Mouse (Mus musculus) bone marrow macrophage, adult 2 months (primary cell): ENCODE measurements at regions not wholly inside any gene's neighbourhood (a gene's known extent, or its start where the extent isn't known, plus 50 kb on each side); places are given as distances from the start of the nearest gene placed in this dataset.
"Not testable (repeated sequence)": the region's sequence is repeated elsewhere in the genome, so short reads cannot be mapped to it uniquely, and the experiment has no call there.

Experiments used
- H3K27ac ChIP-seq: 2 replicates; pipeline ENCODE4 v1.5.1; 2012; ENCODE audit warnings: low read depth, low read length; ENCODE audit not compliant: insufficient read depth
- H3K4me1 ChIP-seq: 2 replicates; pipeline ENCODE4 v1.6.1; 2012; ENCODE audit warnings: low read length; ENCODE audit not compliant: control insufficient read depth, insufficient read depth
- H3K4me3 ChIP-seq: 2 replicates; pipeline ENCODE4 v1.5.1; 2012; ENCODE audit warnings: mild to moderate bottlenecking, low read length, moderate library complexity; ENCODE audit not compliant: insufficient read depth
- CTCF ChIP-seq: IDR thresholded peaks from 2 replicates; pipeline ENCODE4 v1.5.1; 2012; ENCODE audit warnings: low read depth, mild to moderate bottlenecking, low read length, moderate library complexity
- POLR2A ChIP-seq: IDR thresholded peaks from 2 replicates; pipeline ENCODE4 v1.6.1; 2012; ENCODE audit warnings: mild to moderate bottlenecking, low read depth, low read length, borderline replicate concordance

DNA sequence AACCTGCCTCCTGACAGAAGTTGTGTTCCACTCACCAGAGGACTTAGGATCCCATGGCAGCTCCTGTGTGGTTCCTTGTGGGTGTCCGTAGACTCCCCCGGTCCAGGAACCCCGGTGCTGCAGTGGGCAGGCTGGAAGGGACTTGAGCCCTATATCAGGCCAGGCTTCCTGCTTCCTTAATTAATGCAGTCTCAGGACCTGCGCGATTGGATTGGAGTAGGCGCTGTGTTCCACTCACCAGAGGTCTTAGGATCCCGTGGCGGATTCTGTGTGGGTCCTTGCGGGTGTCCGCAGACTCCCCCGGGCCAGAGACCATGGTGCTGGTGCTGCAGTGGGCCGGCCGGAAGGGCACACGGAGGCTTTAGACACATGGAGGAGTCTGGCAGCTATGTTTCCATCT lies 288.7 kb downstream of the Fut8 start:
- not testable (repeated sequence) for H3K4me3 ChIP-seq, H3K27ac ChIP-seq, H3K4me1 ChIP-seq

DNA sequence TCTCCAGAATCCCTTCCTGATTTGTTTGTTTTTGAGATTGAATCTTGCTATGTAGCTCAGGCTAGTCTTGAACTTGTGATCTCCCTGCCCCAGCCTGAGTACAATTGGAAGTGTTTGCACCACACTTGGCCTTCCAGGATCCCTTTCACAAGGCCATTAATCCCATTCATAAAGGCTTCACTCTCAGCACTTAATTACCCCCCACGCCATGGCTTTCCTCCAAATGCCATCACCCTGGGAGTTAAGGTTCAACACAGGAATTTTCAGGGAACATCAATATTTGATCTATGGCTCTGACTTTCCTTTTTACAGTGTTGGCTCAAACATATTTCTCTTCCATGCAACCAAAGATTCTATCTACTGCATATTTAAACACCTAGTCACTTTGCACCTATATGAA lies 289.6 kb downstream of the Fut8 start:
- no peak for TF ChIP-seq POLR2A
- no peak for TF ChIP-seq CTCF
- Histone ChIP-seq H3K4me3 (no peak overlapping the region), H3K4me1 (no peaks in the 10 kb centered on the region), H3K27ac (no peak overlapping the region)

DNA sequence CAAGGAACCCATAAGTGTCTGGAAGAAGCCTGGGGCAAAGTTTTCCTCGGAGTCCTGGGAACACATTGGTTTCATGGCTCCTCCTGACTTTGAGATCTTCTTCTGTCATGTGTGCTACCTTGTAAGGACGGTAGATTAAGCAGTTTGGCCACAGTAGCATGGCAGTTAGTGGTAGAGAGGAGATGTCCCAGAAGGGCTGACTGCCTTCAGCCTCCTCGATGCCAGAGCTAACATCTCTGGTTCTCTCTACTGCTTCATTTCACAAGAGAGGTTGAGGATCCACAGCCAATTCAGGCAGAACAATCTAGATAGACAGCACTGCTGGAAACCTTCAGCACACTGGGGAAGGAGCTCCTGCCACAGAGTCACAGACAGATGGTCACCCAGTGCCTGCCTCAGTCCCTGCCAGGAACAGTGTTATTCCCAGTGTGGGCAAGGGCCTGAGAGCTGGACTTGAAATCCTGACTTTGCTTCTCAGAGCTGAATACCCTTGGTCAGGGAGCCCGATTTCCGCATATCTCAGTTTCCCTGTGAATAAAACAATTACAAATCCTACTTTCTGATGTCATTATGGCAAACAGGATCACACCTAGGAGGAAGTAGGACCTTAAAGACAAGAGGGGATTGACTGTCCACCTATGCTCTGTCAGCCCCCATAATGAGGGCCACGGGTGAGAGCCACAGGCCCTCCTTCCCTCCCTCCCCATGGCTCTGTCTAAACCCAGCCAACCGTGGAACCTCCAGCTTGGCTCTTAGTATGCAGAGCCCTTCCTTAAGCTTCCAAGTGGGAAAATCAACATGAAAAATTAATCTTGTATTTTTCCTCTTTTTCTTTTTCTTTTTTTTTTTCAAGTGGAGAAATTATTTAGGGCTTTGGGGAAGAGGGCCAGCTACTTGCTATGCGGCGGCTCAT lies 290.3 kb downstream of the Fut8 start:
- Histone ChIP-seq H3K4me3 (no peak overlapping the region), H3K4me1 (no peaks in the 10 kb centered on the region), H3K27ac (no peak overlapping the region)
- no peak for TF ChIP-seq POLR2A
- TF ChIP-seq CTCF = no peak

DNA sequence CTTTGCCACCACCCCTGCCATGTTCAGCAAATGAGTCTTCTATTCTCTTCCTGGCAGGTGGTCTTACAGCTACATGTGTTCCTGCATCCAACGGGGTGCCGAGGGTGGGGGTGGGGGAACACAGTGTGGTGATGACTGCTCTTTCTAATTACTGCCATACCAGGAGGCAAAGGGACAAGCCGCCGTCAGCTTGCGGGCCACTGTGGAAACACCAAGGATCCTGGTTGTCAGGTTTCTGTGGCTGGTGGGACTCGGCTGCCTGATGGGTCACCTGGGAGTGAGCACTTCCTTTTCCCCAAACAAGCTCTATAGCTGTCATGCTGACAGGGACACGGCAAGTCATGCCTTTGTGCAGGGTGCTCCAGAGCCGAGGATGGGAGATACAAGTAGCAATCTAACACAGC lies 290.9 kb downstream of the Fut8 start:
- TF ChIP-seq CTCF (no peak), POLR2A (no peak)
- H3K27ac ChIP-seq = no peak overlapping the region
- no peaks in the 10 kb centered on the region for H3K4me1 ChIP-seq
- H3K4me3 ChIP-seq = no peak overlapping the region

DNA sequence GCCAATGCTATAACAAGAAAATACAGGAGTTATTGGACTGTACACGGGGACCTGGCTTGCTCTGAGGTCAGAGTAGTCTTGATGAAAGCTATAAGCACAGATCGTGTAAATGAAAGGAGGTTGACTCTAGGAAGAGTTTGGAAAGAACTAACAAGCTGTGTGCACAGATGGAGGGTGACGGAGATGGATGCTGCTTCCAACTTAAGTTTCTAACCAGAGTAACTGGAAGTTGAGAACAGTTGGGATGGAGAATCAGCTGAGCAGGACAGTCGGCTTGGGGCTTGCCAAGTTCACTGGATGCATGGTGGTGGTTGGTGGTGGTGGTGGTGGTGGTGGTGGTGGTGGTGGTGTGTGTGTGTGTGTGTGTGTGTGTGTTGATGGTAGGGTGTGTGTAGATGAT lies 291.5 kb downstream of the Fut8 start:
- Histone ChIP-seq H3K4me1 (no peaks in the 10 kb centered on the region), H3K27ac (no peak overlapping the region), H3K4me3 (no peak overlapping the region)
- TF ChIP-seq CTCF (no peak), POLR2A (no peak)

DNA sequence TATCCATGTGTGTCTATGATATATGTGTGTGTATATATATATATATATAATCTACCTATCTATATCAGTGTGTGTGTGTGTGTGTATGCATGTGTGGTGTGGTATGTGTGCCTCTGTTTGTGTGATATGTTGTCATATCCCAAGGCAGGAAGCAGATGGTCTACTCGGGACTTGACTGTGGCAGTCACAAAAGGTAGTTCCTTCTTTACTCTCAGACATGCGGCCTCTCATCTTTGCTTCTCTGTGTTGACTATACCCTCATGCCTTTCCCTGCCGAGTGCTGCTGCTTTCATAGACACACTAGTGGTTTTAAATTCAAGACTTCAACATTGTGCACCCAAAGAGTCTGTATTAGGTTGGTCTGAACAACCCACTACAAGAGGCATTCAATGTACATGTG lies 292.0 kb downstream of the Fut8 start:
- TF ChIP-seq CTCF (no peak), POLR2A (no peak)

DNA sequence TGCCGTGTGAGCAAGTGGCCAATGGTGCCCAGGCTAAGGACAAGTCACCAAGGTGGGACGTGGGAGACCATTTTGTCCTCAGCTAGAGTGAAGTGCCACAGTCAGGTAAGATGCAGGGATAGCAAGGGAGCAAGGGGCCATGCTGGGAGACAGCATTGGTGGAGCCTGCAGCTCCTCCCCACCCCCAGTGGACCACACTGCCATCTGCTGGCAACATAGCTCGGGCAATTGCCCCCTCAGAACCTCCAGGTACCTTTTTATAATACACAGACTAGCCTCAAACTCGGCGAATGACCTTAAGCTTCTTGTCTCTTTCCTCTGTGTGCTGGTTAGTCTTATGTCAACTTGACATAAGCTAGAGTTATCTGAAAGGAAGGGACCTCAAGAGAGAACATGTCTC lies 293.4 kb downstream of the Fut8 start:
- TF ChIP-seq CTCF (peak; percentile 34; the same call in 1 of the 2 replicates), POLR2A (no peak)
- Histone ChIP-seq H3K4me3 (no peak overlapping the region), H3K4me1 (no peaks in the 10 kb centered on the region), H3K27ac (no peak overlapping the region)

More for the DNA sequence above, 292.0 kb downstream of the Fut8 start:
- Histone ChIP-seq H3K4me1 (no peaks in the 10 kb centered on the region), H3K4me3 (no peak overlapping the region), H3K27ac (no peak overlapping the region)

DNA sequence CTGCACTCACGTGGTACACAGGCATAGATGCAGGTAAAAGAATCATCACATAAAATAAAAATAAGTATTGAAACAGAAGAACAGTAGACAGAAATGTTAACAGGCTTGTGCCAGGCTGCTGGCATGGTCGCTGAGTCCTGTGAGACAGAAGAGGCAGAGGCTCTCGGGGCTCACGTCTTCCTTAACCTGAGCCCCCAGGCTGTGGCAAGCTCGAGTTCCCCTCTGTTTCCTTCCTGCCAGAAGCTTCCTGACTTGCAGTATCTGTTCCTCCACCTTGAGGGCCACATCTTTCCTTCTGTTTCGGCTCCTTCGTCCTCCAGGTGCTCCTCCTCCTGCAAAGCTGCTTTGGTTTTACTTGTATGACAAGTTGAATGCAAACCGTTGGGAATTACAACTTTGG lies 294.6 kb downstream of the Fut8 start:
- Histone ChIP-seq H3K4me3 (no peak overlapping the region), H3K27ac (no peak overlapping the region), H3K4me1 (no peaks in the 10 kb centered on the region)
- TF ChIP-seq CTCF (no peak), POLR2A (no peak)

DNA sequence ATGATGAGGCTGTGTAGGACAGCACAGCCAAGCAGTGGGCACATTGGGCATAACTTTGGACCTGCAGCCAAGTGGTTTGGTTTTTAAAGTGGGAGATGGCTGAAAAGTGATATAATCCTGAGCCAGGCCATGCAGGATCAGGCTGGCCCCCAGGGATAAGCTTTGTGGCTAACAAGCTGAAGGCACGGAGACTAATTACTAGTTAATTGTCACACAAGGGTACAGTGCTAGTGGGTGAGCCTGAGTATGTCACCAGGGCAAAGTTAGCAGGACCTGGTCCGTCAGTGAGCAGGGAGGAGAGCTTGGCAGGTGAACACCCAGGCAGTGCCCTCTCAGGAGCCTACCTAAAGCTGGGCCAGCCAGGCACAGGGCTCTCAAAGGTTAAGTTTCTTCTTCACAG lies 295.7 kb downstream of the Fut8 start:
- H3K27ac ChIP-seq = no peak overlapping the region
- TF ChIP-seq CTCF = no peak
- no peak for TF ChIP-seq POLR2A

DNA sequence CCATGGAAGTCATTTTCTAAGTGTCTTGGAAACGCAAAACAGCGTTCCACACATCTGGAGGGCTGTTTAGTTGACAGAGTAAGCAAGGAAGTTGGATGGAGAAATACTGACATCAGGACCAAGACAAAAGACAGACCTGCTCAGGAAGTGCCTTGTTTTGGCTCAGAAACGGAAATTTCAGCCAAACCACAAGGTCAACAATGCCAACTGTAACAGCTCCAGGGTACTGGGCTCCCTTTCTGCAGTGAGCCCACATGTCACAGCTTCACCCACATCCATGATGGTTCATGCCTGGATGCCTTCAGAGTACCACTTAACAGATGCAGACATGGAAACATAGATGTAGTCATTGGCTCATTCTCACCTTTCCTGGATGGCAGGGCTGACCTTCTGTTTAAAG lies 296.2 kb downstream of the Fut8 start:
- Histone ChIP-seq H3K27ac (no peak overlapping the region), H3K4me3 (no peak overlapping the region), H3K4me1 (no peaks in the 10 kb centered on the region)
- no peak for TF ChIP-seq CTCF
- no peak for TF ChIP-seq POLR2A

More for the DNA sequence above, 295.7 kb downstream of the Fut8 start:
- no peak overlapping the region for H3K4me3 ChIP-seq
- no peaks in the 10 kb centered on the region for H3K4me1 ChIP-seq

DNA sequence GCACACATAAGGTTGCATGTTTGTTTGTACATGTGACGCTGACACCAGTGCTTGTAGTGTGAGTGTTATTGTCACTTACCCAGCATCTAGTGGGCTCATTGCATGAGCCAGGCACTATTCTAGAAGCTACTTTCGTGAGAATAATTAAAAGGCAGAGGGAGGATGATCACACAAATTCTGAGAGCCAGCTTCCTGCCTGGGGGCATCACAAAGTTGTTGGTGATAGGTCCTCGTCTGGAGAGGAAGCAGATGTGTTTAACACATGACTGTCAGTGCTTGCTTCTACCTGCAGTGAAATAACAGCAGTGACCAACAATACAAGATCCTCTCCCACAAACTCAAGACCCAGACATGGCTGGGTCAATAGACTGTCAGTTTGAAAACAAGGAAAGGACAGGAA lies 297.2 kb downstream of the Fut8 start:
- H3K4me1 ChIP-seq = no peaks in the 10 kb centered on the region
- H3K4me3 ChIP-seq = no peak overlapping the region
- no peak overlapping the region for H3K27ac ChIP-seq
- no peak for TF ChIP-seq POLR2A
- no peak for TF ChIP-seq CTCF
